Comparison of ENCODE assay signal across 17 mouse cellular contexts in the genomic region with DNA sequence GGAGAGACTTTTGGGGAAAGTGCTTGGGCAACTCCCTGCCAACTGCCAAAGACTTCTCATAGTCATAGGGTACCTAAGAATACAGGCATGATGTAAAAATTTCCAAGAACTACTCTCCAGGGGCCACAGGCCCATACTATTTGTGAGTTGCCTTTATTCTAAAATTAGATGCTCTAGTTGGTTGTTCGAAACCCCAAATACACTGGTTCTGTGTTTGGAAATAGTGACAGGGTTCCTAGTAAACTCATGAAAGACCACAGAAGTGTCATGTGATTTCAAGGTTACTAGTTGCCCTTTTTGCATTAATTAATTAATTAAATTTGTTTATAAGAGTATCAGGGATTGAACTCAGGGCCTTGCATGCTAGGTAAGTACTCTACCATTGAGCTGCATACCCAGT.
"Had no signal": no experiment of that assay in that cellular context is flagged by ENCODE, and none has a peak within 500 bp of the region (broad histone marks: within the 10 kb centered on the region; RNA-seq: fewer than 3 reads in every experiment).

No protein-coding gene starts in this region.

- H3K9ac ChIP-seq: neural tube, embryonic 12.5 days; neural tube, embryonic 13.5 days; neural tube, embryonic 15.5 days; stomach, embryonic 15.5 days had no signal

- H3K27ac ChIP-seq: neural tube, embryonic 12.5 days; neural tube, embryonic 13.5 days; neural tube, embryonic 15.5 days; stomach, embryonic 15.5 days; stomach, postnatal 0 days had no signal

- H3K4me3 ChIP-seq: neural tube, embryonic 12.5 days; neural tube, embryonic 13.5 days; neural tube, embryonic 15.5 days; stomach, embryonic 15.5 days had no signal

- H3K9me3 ChIP-seq: neural tube, embryonic 12.5 days; neural tube, embryonic 13.5 days; neural tube, embryonic 15.5 days; stomach, embryonic 15.5 days had no signal

- H3K4me2 ChIP-seq: neural tube, embryonic 12.5 days; neural tube, embryonic 13.5 days; neural tube, embryonic 15.5 days; stomach, embryonic 15.5 days had no signal

- H3K4me1 ChIP-seq: neural tube, embryonic 12.5 days; neural tube, embryonic 13.5 days; neural tube, embryonic 15.5 days; stomach, embryonic 15.5 days had no signal

- H3K36me3 ChIP-seq: neural tube, embryonic 12.5 days; neural tube, embryonic 13.5 days; neural tube, embryonic 15.5 days; stomach, embryonic 15.5 days had no signal

- DNase-seq: retina, postnatal 1 day; right cerebral cortex, adult 18-20 months; right cerebral cortex, postnatal 14 days; right cerebral cortex, postnatal 25 days; right cerebral cortex, postnatal 4 days; spleen, adult 18-20 months; thymus, adult 18-20 months; thymus, adult 2 months; thymus, postnatal 14 days; thymus, postnatal 25 days; thymus, postnatal 36 days; thymus, postnatal 4 days had no signal

- H3K27me3 ChIP-seq: neural tube, embryonic 12.5 days; neural tube, embryonic 13.5 days; neural tube, embryonic 15.5 days; stomach, embryonic 15.5 days had no signal
